Mouse (Mus musculus) intestine, embryonic 16.5 days (tissue): ENCODE results near the gene Themis3. TPM values are rescaled to one million over a fixed set of nuclear protein-coding genes. Genes with fewer than 3 reads are reported as not detected.

ENCODE experiments used
- ATAC-seq: fragments of 200-750 bp; cut with Nextera tagmentation; 2 replicates; pipeline ENCODE4 v1.8.0; 2017; ENCODE audit warnings: moderate TSS enrichment, moderate library complexity
- H3K27ac ChIP-seq: fragments of 300-500 bp; sonication (generic); 2 replicates; pipeline ENCODE4 v1.5.1; 2014; ENCODE audit warnings: mild to moderate bottlenecking, low read length
- H3K27me3 ChIP-seq: fragments of 300-500 bp; sonication (generic); replicated peaks from 2 replicates; pipeline ENCODE4 v1.6.1; 2014; ENCODE audit warnings: low read length, control low read depth, mixed read lengths; ENCODE audit not compliant: control insufficient read depth, insufficient read depth
- H3K36me3 ChIP-seq: fragments of 300-500 bp; sonication (generic); 2 replicates; pipeline ENCODE4 v1.6.1; 2014; ENCODE audit warnings: low read length, control low read depth; ENCODE audit not compliant: control insufficient read depth, insufficient read depth
- H3K4me1 ChIP-seq: fragments of 300-500 bp; sonication (generic); 2 replicates; pipeline ENCODE4 v1.6.1; 2014; ENCODE audit warnings: low read length, control low read depth, mixed read lengths; ENCODE audit not compliant: control insufficient read depth, insufficient read depth
- H3K4me2 ChIP-seq: fragments of 300-500 bp; sonication (generic); 2 replicates; pipeline ENCODE4 v1.6.1; 2014; ENCODE audit warnings: low read depth, low read length, control low read depth
- H3K4me3 ChIP-seq: fragments of 300-500 bp; sonication (generic); 2 replicates; pipeline ENCODE4 v1.5.1; 2014; ENCODE audit warnings: mild to moderate bottlenecking, low read length
- H3K9ac ChIP-seq: fragments of 300-500 bp; sonication (generic); 2 replicates; pipeline ENCODE4 v1.6.1; 2014; ENCODE audit warnings: low read depth, low read length
- H3K9me3 ChIP-seq: fragments of 300-500 bp; sonication (generic); 2 replicates; pipeline ENCODE4 v1.6.1; 2016; ENCODE audit warnings: low read length, control low read depth; ENCODE audit not compliant: control insufficient read depth
- WGBS: fragments of 180-500 bp; shearing (Covaris S2); extraction: QIAGEN DNeasy Blood & Tissue Kit; methylation state at CpG from one replicate; pipeline ENCODE4 v1.1.7; 2014; 5-methylcytosine and 5-hydroxymethylcytosine counted together
- polyA plus RNA-seq: library from polyadenylated mRNA; unstranded; fragments of >200 nt; fragmentation: Nextera tagmentation; extraction: Ambion mirVana; gene quantifications from 2 replicates; pipeline ENCODE4 v1.2.1, GENCODE M21; 2015

The Themis3 gene
- polyA plus RNA-seq: 4.5 and 9.1 TPM in 2 replicates

GRCm38 (mm10) chr17:66594435-66594834 lies at the start of gene Themis3:
TSS of gene Themis3 (minus strand) at chr17:66594621.
- no peak for ATAC-seq
- 60% methylated on average over 5 of the region's 5 CpGs for WGBS
- no peaks in the 10 kb centered on the region for H3K9me3 ChIP-seq
- no peaks in the 10 kb centered on the region for H3K27me3 ChIP-seq
- no peak within 1 kb of the TSS for H3K9ac ChIP-seq
- peaks cover 9% of the 10 kb centered on the region; the same call in 1 of the 2 replicates for H3K4me1 ChIP-seq
- no peaks in the 10 kb centered on the region for H3K36me3 ChIP-seq
- no peak within 1 kb of the TSS; the same call in 1 of the 2 replicates for H3K4me3 ChIP-seq
- H3K27ac ChIP-seq: peak within 1 kb of the TSS; percentile 60
- no peak within 1 kb of the TSS for H3K4me2 ChIP-seq

DNA sequence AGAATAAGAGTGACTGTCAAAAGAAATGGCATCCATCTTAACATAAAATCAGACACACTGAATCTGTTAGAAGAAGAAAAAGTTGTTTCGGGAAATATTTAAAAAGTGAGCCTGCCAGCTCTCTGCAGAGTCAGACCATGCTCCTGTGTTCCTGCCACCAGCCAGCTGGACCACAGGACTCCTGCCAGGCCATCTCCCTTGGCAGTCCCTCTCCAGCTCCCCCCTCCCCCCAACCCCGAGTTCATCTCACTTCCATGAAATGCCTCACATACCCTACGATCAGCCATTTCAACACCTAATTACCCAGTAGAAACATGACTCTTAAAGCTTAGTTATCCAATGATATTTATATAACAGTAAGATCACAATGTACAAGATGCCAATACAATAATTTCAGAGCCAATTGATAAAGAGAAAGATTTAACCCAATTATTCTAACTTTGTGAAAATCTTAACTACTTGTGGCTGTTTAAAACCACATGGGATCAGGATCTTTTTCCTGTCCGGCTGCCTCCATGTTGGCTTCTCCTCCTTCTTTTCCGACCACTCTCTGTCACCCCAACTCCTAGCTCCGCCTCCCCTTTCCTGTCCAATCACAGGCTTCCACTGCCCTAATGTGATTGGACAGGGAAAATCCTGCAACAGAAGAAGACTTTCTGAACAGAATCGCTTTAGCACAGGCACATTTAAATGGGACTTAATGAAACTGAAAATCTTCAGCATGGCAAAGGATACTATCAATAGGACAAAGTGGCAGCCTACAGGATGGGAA lies 43.7 kb upstream of the Themis3 start:
- Histone ChIP-seq H3K4me1 (no peaks in the 10 kb centered on the region), H3K4me2 (no peak overlapping the region), H3K4me3 (no peak overlapping the region), H3K36me3 (no peaks in the 10 kb centered on the region), H3K9ac (no peak overlapping the region), H3K27me3 (no peaks in the 10 kb centered on the region), H3K9me3 (no peaks in the 10 kb centered on the region), H3K27ac (no peak overlapping the region)
- ATAC-seq: no peak
- WGBS: 90% methylated on average over 7 of the region's 7 CpGs

DNA sequence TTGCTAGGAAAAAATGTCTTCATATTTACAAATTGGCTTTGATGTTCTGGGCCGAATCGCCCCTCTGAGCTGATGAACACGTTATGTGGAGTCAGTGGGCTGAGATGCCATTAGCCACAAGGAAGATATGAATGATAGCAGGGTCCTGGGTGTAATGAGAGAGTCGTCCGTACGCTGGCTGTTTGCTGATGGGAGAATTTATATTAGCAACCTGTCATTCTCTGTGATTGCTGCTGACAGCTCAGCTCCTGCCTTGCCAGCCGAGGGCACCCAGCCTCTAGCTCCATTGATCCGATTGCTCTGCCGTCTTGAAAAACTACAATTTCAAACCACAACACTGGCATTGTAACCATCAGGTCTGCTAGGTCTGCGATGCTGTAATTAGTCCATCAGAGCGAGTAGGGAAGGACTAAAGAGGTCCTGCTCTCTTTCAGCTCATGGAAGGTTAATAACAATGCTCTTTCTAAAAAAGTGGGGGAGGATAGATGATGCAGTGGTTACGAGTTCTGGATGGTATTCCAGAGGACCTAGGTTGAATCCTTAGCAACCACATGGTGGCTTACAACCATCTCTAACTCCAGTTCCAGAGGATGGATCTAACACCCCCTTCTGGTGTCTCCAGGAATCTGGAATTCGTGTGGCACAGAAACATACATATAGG lies 25.7 kb upstream of the Themis3 start:
- Histone ChIP-seq H3K36me3 (no peaks in the 10 kb centered on the region), H3K27me3 (no peaks in the 10 kb centered on the region), H3K27ac (no peak overlapping the region), H3K4me2 (no peak overlapping the region), H3K9ac (no peak overlapping the region), H3K4me1 (no peaks in the 10 kb centered on the region), H3K9me3 (no peaks in the 10 kb centered on the region), H3K4me3 (no peak overlapping the region)
- no peak for ATAC-seq
- 74% methylated on average over 13 of the region's 13 CpGs for WGBS

- ATAC-seq: no peak
Measured at GRCm38 (mm10) chr17:66619255-66619826, 24.9 kb upstream of the Themis3 start.

GRCm38 (mm10) chr17:66610032-66610431 lies 15.6 kb upstream of the Themis3 start:
- no peaks in the 10 kb centered on the region for H3K36me3 ChIP-seq
- peak; percentile 90 for ATAC-seq
- H3K4me1 ChIP-seq: no peaks in the 10 kb centered on the region
- no peak overlapping the region for H3K4me2 ChIP-seq
- H3K9ac ChIP-seq: no peak overlapping the region
- no peaks in the 10 kb centered on the region for H3K9me3 ChIP-seq
- no peaks in the 10 kb centered on the region for H3K27me3 ChIP-seq
- H3K27ac ChIP-seq: no peak overlapping the region
- no peak overlapping the region for H3K4me3 ChIP-seq

More at GRCm38 (mm10) chr17:66619255-66619826, 24.9 kb upstream of the Themis3 start:
- Histone ChIP-seq H3K27ac (no peak overlapping the region), H3K27me3 (no peaks in the 10 kb centered on the region), H3K9ac (no peak overlapping the region), H3K4me2 (no peak overlapping the region), H3K4me3 (no peak overlapping the region), H3K9me3 (no peaks in the 10 kb centered on the region), H3K36me3 (no peaks in the 10 kb centered on the region), H3K4me1 (no peaks in the 10 kb centered on the region)
- 82% methylated on average over 3 of the region's 3 CpGs for WGBS

- Histone ChIP-seq H3K4me3 (no peak overlapping the region), H3K27ac (no peak overlapping the region), H3K27me3 (no peaks in the 10 kb centered on the region), H3K4me2 (no peak overlapping the region), H3K4me1 (no peaks in the 10 kb centered on the region; the same call in 1 of the 2 replicates), H3K9me3 (no peaks in the 10 kb centered on the region), H3K36me3 (no peaks in the 10 kb centered on the region), H3K9ac (no peak overlapping the region)
- no peak for ATAC-seq
- WGBS: 73% methylated on average over 5 of the region's 5 CpGs
Measured at GRCm38 (mm10) chr17:66604931-66605330, 10.5 kb upstream of the Themis3 start.

DNA sequence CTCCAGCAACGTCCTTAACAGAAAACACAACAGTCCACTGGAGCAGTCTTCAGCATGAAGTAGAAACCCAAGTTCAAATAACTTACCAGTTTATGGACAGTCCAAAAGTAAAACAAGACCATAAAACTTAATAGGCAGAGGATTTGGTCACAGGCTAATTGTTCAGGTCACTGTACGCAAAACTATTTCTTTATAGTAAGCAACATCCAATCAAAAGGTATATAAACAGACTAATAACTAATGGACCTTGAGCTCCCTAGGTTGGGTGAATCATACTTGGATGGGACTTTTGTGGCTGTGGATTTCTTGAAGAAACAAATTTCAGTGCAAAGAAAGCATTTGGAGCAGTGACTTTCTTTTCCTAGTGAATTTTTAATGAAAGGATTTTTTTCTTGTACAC lies 6.8 kb upstream of the Themis3 start:
- H3K27ac ChIP-seq: no peak overlapping the region
- H3K9me3 ChIP-seq: no peaks in the 10 kb centered on the region

GRCm38 (mm10) chr17:66595867-66596266 lies 1.4 kb upstream of the Themis3 start:
- Histone ChIP-seq H3K27ac (peak overlapping the region; percentile 60), H3K4me3 (no peak overlapping the region), H3K4me1 (peaks cover 4% of the 10 kb centered on the region), H3K27me3 (no peaks in the 10 kb centered on the region), H3K9ac (no peak overlapping the region), H3K9me3 (no peaks in the 10 kb centered on the region), H3K4me2 (no peak overlapping the region), H3K36me3 (no peaks in the 10 kb centered on the region)
- WGBS: 34% methylated on average over 3 of the region's 3 CpGs
- ATAC-seq: peak; percentile 79

More for the DNA sequence above, 6.8 kb upstream of the Themis3 start:
- Histone ChIP-seq H3K4me3 (no peak overlapping the region), H3K36me3 (no peaks in the 10 kb centered on the region), H3K4me2 (no peak overlapping the region), H3K27me3 (no peaks in the 10 kb centered on the region), H3K9ac (no peak overlapping the region), H3K4me1 (no peaks in the 10 kb centered on the region; the same call in 1 of the 2 replicates)
- peak; percentile 81 for ATAC-seq
- 63% methylated on average over 2 of the region's 2 CpGs for WGBS

- Histone ChIP-seq H3K9me3 (no peaks in the 10 kb centered on the region), H3K4me2 (no peak overlapping the region), H3K27ac (peak overlapping the region; percentile 60), H3K36me3 (no peaks in the 10 kb centered on the region), H3K9ac (no peak overlapping the region), H3K27me3 (no peaks in the 10 kb centered on the region), H3K4me1 (peaks cover 9% of the 10 kb centered on the region; the same call in 1 of the 2 replicates), H3K4me3 (no peak overlapping the region)
- no peak for ATAC-seq
Measured at GRCm38 (mm10) chr17:66595256-66595655, 835 bp upstream of the Themis3 start.
